In genomic region chr15:21536909-21537308, GRCm38 (mm10) we compare ENCODE assay signal across 13 mouse cellular contexts.
DNase-seq lines count a peak whose midpoint lies in the region; ATAC-seq and TF ChIP-seq lines count a peak whose summit lies in the region.
"Had no signal": no experiment of that assay in that cellular context is flagged by ENCODE, and none has a peak within 500 bp of the region (broad histone marks: within the 10 kb centered on the region; RNA-seq: fewer than 3 reads in every experiment).

No protein-coding gene starts in this region.

- H3K79me2 ChIP-seq in CH12.LX (replicated peaks; ENCODE audit: control insufficient read depth, extremely low read depth, insufficient read depth, poor library complexity, severe bottlenecking) = no peaks in the 10 kb centered on the region

- no peak for TF ChIP-seq EP300 in CH12.LX (IDR thresholded peaks at IDR 0.05; ENCODE audit: low read length)

- no peak overlapping the region for H3K27ac ChIP-seq in intestine, postnatal 0 days (ENCODE audit: low read depth, low read length)
- H3K27ac ChIP-seq in intestine, embryonic 16.5 days (ENCODE audit: low read length) = no peak overlapping the region
- H3K27ac ChIP-seq in CH12.LX (ENCODE audit: insufficient read depth, low read depth) = no peak overlapping the region
- H3K27ac ChIP-seq: gastrocnemius, adult 2 months; macrophage had no signal

- H3K4me1 ChIP-seq in intestine, postnatal 0 days (replicated peaks; ENCODE audit: control insufficient read depth, insufficient read depth, low read length) = no peaks in the 10 kb centered on the region
- no peaks in the 10 kb centered on the region for H3K4me1 ChIP-seq in intestine, embryonic 16.5 days (ENCODE audit: control insufficient read depth, insufficient read depth, low read length)
- H3K4me1 ChIP-seq in CH12.LX (ENCODE audit: control insufficient read depth in 1 of 2, insufficient read depth in 2 of 2) = 0 out of 4 replicates have a peak, but pooled peaks cover 0 to 2% of the 10 kb centered on the region in 2 experiments

- in situ Hi-C loops in CH12.LX (cut with MboI; ENCODE audit: low pct_ligation_motif_present, low pct_unique_long_range_greater_than_20kb, low sequenced_read_pairs) = no loop called here
- in situ Hi-C loops in Patski (cut with MboI; ENCODE audit: low pct_unique_long_range_greater_than_20kb) = no loop called here

- whole genome bisulfite sequencing in intestine, postnatal 0 days = 44% methylated on average over 2 of the region's 2 CpGs
- WGBS in intestine, embryonic 16.5 days = 58% methylated on average over 2 of the region's 2 CpGs

- TF ChIP-seq POLR2A in CH12.LX (IDR thresholded peaks at IDR 0.05; ENCODE audit: low read depth, low read length) = no peak

- H3K27me3 ChIP-seq in intestine, postnatal 0 days (replicated peaks; ENCODE audit: control insufficient read depth, insufficient read depth, low read length) = no peaks in the 10 kb centered on the region
- no peaks in the 10 kb centered on the region for H3K27me3 ChIP-seq in intestine, embryonic 16.5 days (replicated peaks; ENCODE audit: control insufficient read depth, insufficient read depth, low read length)
- H3K27me3 ChIP-seq in CH12.LX (replicated peaks) = no peaks in the 10 kb centered on the region
- H3K27me3 ChIP-seq in Patski = no peaks in the 10 kb centered on the region

- POLR2A ChIA-PET in Patski (lab: Charles Lee) = no interaction called here

- ATAC-seq in intestine, postnatal 0 days = no peak
- ATAC-seq in intestine, embryonic 16.5 days = no peak
- ATAC-seq in Patski = no peak
- no peak for ATAC-seq in granulocyte monocyte progenitor cell, adult 5-6 weeks (replicated peaks; ENCODE audit: poor library complexity, severe bottlenecking)

- peak; percentile 89 for TF ChIP-seq RAD21 in CH12.LX (IDR thresholded peaks at IDR 0.05; ENCODE audit: low read depth, low read length)

- dilution Hi-C loops in CH12.LX (cut with MboI; ENCODE audit: extremely low pct_ligation_motif_present, extremely low pct_unique_long_range_greater_than_20kb, low sequenced_read_pairs) = no loop called here

- no peak overlapping the region for H3K4me3 ChIP-seq in intestine, postnatal 0 days (ENCODE audit: low read depth, low read length)
- H3K4me3 ChIP-seq in intestine, embryonic 16.5 days (ENCODE audit: low read length) = no peak overlapping the region
- H3K4me3 ChIP-seq in CH12.LX (replicated peaks in 1 of 3; ENCODE audit: low read depth in 2 of 3, low read length in 2 of 3, poor library complexity in 1 of 3) = no peak overlapping the region
- H3K4me3 ChIP-seq: gastrocnemius, adult 2 months had no signal

- CTCF ChIA-PET in Patski (lab: Charles Lee) = interaction anchor here (0.9 kb wide), 1 partner anchor 15 kb away, joined by 4 read pairs; no protein-coding TSS in a partner anchor

- DNase-seq in CH12.LX (ENCODE audit: extremely low read depth) (peak; percentile 58), Patski (ENCODE audit: low read depth, low spot score) (no peak)
- peak; percentile 3 for DNase-seq in hindlimb bud, embryonic 11.5 days (ENCODE audit: extremely low spot score, low read depth, low spot score)
- no peak for DNase-seq in urinary bladder, postnatal 36 days (ENCODE audit: low spot score in 2 of 2)
- no peak for DNase-seq in left cerebral cortex, adult 11 months (ENCODE audit: low spot score)
- DNase-seq: gastrocnemius, adult 2 months; kidney, postnatal 36 days; thymus, postnatal 36 days had no signal

- no peaks in the 10 kb centered on the region for H3K36me3 ChIP-seq in intestine, postnatal 0 days (ENCODE audit: control insufficient read depth, insufficient read depth)
- H3K36me3 ChIP-seq in intestine, embryonic 16.5 days (ENCODE audit: control insufficient read depth, insufficient read depth, low read length) = no peaks in the 10 kb centered on the region
- no peaks in the 10 kb centered on the region for H3K36me3 ChIP-seq in CH12.LX (replicated peaks in 1 of 2; ENCODE audit: control insufficient read depth in 1 of 2, insufficient read depth in 1 of 2, low read length in 1 of 2)
- H3K36me3 ChIP-seq: G1E had no signal

- no peaks in the 10 kb centered on the region for H3K9me3 ChIP-seq in intestine, postnatal 0 days (ENCODE audit: control insufficient read depth)
- H3K9me3 ChIP-seq in intestine, embryonic 16.5 days (ENCODE audit: control insufficient read depth, low read length) = no peaks in the 10 kb centered on the region
- H3K9me3 ChIP-seq in CH12.LX (replicated peaks; ENCODE audit: low read length) = no peaks in the 10 kb centered on the region
- H3K9me3 ChIP-seq: G1E had no signal

- H3K9ac ChIP-seq in intestine, postnatal 0 days (ENCODE audit: low read depth, low read length) = no peak overlapping the region
- no peak overlapping the region for H3K9ac ChIP-seq in intestine, embryonic 16.5 days (ENCODE audit: low read depth, low read length)
- no peak overlapping the region for H3K9ac ChIP-seq in CH12.LX (ENCODE audit: insufficient read depth, low read depth)

- peak; percentile 50 for TF ChIP-seq CTCF in intestine, postnatal 0 days (IDR thresholded peaks at IDR 0.05; ENCODE audit: low read depth)
- TF ChIP-seq CTCF in CH12.LX (conservative IDR thresholded peaks at IDR 0.05 in 1 of 2, IDR thresholded peaks at IDR 0.05 in 1 of 2; ENCODE audit: low read depth in 2 of 2, low read length in 2 of 2) (peak in 1 of 2 experiments; percentile 62; a peak in 3 of 4 replicates), Patski (IDR thresholded peaks at IDR 0.05) (peak; percentile 18)

- no peak overlapping the region for H3K4me2 ChIP-seq in intestine, postnatal 0 days (replicated peaks; ENCODE audit: low read depth)
- H3K4me2 ChIP-seq in intestine, embryonic 16.5 days (ENCODE audit: low read depth, low read length) = no peak overlapping the region
- no peak overlapping the region for H3K4me2 ChIP-seq in CH12.LX (ENCODE audit: insufficient read depth, low read depth, poor library complexity, severe bottlenecking)

TF ChIP-seq in CH12.LX, 34 proteins besides CTCF, POLR2A, EP300 and RAD21:
- TF ChIP-seq SMC3 (IDR thresholded peaks at IDR 0.05; ENCODE audit: low read depth, low read length) (peak; percentile 56), JUND (conservative IDR thresholded peaks at IDR 0.05; ENCODE audit: low read depth, low read length) (no peak)

Comparison
In these comparisons a context has a peak if more than half of its experiments do, and no peak if none do; other contexts are left out.
1. DNase-seq: peak in CH12.LX (single experiment) and hindlimb bud, embryonic 11.5 days (single experiment); none in Patski (single experiment), urinary bladder, postnatal 36 days (0 of 2) and left cerebral cortex, adult 11 months (single experiment).